Mouse (Mus musculus): ENCODE measurements around the gene Cpne4. TPM values are rescaled to one million over a fixed set of nuclear protein-coding genes. Genes with fewer than 3 reads are reported as not detected.

The Cpne4 gene
- polyA plus RNA-seq, 1 experiment from 2014 or later: 13.9 TPM

DNA sequence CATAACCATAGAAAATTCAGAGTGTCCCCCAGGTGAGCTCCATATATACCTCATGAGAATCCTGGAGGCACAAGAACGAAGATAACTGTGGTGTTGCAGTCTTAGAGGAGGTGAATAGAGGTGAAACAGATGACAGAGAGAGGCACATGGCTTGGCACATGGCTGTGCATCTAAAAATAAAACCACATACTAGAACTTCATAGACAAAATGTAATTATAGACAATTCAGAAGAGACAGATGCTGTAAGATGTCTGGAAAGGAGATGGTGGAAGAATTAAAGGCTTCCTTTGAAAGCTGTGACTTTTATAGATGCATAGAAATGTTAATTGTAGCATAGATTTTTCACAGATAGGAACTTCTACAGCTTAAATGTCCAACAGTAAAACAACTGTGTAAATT, 451.1 kb downstream of the Cpne4 start:
- no peak overlapping the region for H3K9ac ChIP-seq
- WGBS: 68% methylated on average over 1 of the region's 1 CpGs
- no peaks in the 10 kb centered on the region for H3K9me3 ChIP-seq
- H3K4me2 ChIP-seq: no peak overlapping the region
- H3K4me1 ChIP-seq (replicated peaks): no peaks in the 10 kb centered on the region
- no peaks in the 10 kb centered on the region for H3K36me3 ChIP-seq
- no peak overlapping the region for H3K4me3 ChIP-seq
- H3K27ac ChIP-seq (replicated peaks): no peak overlapping the region
- H3K27me3 ChIP-seq: no peaks in the 10 kb centered on the region
- no peak for ATAC-seq (ENCODE audit: low FRiP score, low read depth)

DNA sequence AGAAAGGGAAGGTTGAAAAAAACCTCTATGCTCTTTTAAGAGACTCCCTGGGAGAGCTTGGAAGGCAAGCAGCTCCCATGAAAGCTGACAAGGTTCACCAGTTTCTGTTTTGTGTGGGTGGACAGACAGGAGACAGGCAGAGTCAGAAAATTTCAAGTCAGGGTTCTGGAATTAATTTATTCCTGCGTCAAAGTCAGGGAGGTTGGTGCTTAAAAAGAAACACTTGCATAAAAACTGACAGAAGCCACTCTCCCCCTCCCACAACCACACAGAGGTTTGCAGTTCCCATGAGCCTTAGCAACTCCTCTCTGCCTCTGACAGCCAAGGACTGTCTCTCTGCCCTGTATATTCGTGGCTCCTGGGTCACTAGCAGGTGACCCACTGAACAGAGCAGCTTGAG, 463.6 kb downstream of the Cpne4 start:
- WGBS: 35% methylated on average over 2 of the region's 2 CpGs
- H3K27ac ChIP-seq (replicated peaks): no peak overlapping the region

DNA sequence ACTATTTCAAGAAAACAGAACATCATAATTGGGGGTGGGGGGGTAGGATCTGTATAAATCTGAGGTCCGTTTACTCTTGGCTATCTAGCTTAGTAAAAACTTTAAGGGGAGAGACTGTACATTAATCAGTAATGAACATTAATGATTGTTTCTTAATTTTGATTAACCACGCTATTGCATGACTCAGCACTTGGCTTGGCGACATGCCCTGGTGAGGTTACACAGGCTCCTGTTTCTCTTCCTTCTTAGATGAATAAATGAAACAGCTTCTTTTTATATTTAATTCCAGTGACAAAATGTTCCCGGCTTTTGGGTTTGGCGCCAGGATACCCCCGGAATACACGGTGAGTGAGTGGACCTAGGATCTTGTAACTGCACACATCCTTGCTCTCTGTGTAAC, 471.1 kb downstream of the Cpne4 start:
- H3K36me3 ChIP-seq: no peaks in the 10 kb centered on the region
- no peak overlapping the region for H3K9ac ChIP-seq
- H3K27me3 ChIP-seq: no peaks in the 10 kb centered on the region
- H3K4me3 ChIP-seq: no peak overlapping the region
- 87% methylated on average over 7 of the region's 7 CpGs for WGBS
- H3K4me1 ChIP-seq (replicated peaks): no peaks in the 10 kb centered on the region
- no peaks in the 10 kb centered on the region for H3K9me3 ChIP-seq
- H3K27ac ChIP-seq (replicated peaks): no peak overlapping the region
- no peak for ATAC-seq (ENCODE audit: low FRiP score, low read depth)
- H3K4me2 ChIP-seq: no peak overlapping the region

More for the DNA sequence above, 463.6 kb downstream of the Cpne4 start:
- no peaks in the 10 kb centered on the region for H3K27me3 ChIP-seq
- no peak for ATAC-seq (ENCODE audit: low FRiP score, low read depth)
- H3K9ac ChIP-seq: no peak overlapping the region
- H3K36me3 ChIP-seq: no peaks in the 10 kb centered on the region
- H3K4me3 ChIP-seq: no peak overlapping the region
- H3K9me3 ChIP-seq: no peaks in the 10 kb centered on the region
- no peaks in the 10 kb centered on the region for H3K4me1 ChIP-seq (replicated peaks)
- H3K4me2 ChIP-seq: no peak overlapping the region

DNA sequence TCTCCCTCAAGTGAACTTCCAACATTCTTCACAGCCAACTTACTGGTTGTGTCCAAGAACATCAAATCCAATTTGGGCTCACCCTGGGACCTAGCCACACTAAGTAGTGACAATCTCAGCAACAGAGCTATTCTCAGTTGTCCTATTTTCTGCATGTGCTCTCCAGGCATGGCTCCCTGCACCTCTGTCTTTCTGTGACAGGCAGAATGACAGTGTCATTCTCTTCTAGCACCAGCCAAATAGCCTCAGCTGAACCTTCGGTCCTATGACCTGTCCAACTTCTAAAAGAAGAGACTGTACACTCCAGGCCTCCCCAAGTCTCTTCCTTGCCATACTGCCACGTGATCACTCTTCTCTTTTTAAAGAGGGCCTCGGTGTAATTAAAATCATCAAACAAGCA, 481.2 kb downstream of the Cpne4 start:
- Histone ChIP-seq H3K36me3 (no peaks in the 10 kb centered on the region), H3K4me3 (no peak overlapping the region), H3K9me3 (no peaks in the 10 kb centered on the region), H3K4me1 (replicated peaks) (no peaks in the 10 kb centered on the region), H3K27me3 (no peaks in the 10 kb centered on the region), H3K4me2 (no peak overlapping the region), H3K9ac (no peak overlapping the region), H3K27ac (replicated peaks) (no peak overlapping the region)
- WGBS: 82% methylated on average over 3 of the region's 3 CpGs
- no peak for ATAC-seq (ENCODE audit: low FRiP score, low read depth)

DNA sequence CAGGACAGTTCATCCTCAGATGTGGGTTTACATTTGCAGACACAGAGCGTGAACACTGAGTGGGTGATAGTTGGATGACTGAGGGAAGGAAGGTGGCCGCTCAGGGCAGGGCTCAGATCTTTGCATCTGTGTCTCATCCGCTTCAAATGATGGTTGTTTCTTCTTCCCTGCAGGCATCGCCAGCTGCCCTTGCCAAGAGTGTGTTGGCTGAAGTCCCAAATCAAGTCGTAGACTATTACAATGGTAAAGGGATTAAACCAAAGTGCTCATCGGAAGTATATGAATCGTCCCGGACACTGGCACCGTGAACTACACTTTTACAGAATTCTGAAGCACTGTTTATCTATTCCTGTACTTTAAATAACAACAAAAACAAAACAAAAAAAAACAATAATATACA, 485.5 kb downstream of the Cpne4 start:
- Histone ChIP-seq H3K9ac (no peak overlapping the region), H3K4me1 (replicated peaks) (no peaks in the 10 kb centered on the region), H3K4me3 (no peak overlapping the region), H3K36me3 (no peaks in the 10 kb centered on the region), H3K27me3 (no peaks in the 10 kb centered on the region), H3K9me3 (no peaks in the 10 kb centered on the region), H3K4me2 (no peak overlapping the region), H3K27ac (replicated peaks) (no peak overlapping the region)
- 66% methylated on average over 9 of the region's 9 CpGs for WGBS
- no peak for ATAC-seq (ENCODE audit: low FRiP score, low read depth)

DNA sequence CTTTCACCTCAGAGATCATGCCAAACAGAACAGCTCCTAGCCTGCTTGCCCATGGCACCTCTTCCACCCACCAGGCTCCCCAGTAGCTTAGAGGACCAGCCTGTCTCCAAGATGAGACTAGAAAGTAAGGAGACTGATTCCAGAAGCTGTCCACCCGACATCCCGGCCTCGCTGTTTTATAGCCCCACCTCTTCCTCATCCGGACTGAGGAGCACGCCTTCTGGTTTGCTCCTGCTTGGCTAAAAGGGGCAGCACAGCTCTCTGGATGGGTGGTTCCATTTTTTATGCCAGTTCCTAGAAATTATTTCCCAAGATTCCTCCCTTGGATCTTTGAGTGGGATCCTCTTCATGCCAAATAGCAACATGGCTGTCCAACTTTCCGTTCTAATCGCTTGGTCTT, 486.6 kb downstream of the Cpne4 start:
- 88% methylated on average over 7 of the region's 7 CpGs for WGBS
- Histone ChIP-seq H3K27me3 (no peaks in the 10 kb centered on the region), H3K4me3 (no peak overlapping the region), H3K36me3 (no peaks in the 10 kb centered on the region), H3K9ac (no peak overlapping the region), H3K27ac (replicated peaks) (no peak overlapping the region), H3K9me3 (no peaks in the 10 kb centered on the region), H3K4me1 (replicated peaks) (no peaks in the 10 kb centered on the region), H3K4me2 (no peak overlapping the region)
- ATAC-seq (ENCODE audit: low FRiP score, low read depth): no peak

DNA sequence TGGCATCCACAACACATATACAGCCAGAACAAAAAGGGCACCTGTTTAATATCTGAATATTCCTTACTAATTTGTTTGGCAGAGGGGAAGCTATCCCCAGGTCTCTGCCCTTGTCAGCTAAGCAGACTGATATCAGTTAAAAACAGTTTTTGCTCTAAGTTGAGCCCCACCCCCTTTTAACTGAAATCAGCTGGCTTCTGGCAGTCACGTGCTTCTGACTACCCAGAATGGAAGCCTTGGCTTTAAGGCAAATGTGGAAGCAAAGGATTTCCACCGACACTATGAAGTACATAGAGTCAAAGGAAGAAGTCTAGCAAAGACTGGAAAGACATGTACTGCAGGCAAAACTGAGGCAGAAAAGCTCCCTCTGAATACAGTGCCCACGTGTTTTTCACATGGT, 490.8 kb downstream of the Cpne4 start:
- Histone ChIP-seq H3K9me3 (no peaks in the 10 kb centered on the region), H3K9ac (no peak overlapping the region), H3K4me2 (no peak overlapping the region), H3K4me1 (replicated peaks) (no peaks in the 10 kb centered on the region), H3K27ac (replicated peaks) (no peak overlapping the region), H3K4me3 (no peak overlapping the region), H3K36me3 (no peaks in the 10 kb centered on the region), H3K27me3 (no peaks in the 10 kb centered on the region)
- WGBS: 81% methylated on average over 3 of the region's 3 CpGs
- no peak for ATAC-seq (ENCODE audit: low FRiP score, low read depth)

DNA sequence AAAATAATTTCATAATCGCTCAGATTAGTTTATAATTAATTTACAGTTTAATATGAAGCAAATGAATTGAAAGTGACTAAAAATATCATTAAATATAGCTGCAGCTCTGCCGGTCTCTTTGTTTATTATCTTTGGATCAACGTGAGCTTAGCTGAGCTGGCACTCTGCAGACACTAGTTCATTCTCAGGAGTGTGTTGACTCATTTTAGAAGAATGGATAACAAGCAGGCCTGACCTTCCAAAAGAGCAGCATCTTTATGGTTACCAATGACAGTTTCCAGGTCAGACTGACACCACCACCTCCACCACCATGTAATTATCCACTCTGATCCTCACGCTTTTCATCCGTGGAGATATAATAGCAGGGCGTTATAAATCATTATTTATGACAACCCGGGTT, 498.9 kb downstream of the Cpne4 start:
- H3K4me1 ChIP-seq (replicated peaks): peaks cover 18% of the 10 kb centered on the region; the same call in 1 of the 2 replicates
- 70% methylated on average over 7 of the region's 7 CpGs for WGBS
- H3K4me3 ChIP-seq: no peak overlapping the region
- no peak overlapping the region for H3K4me2 ChIP-seq
- H3K9ac ChIP-seq: no peak overlapping the region
- H3K9me3 ChIP-seq: no peaks in the 10 kb centered on the region
- H3K27me3 ChIP-seq: no peaks in the 10 kb centered on the region
- no peak for ATAC-seq (ENCODE audit: low FRiP score, low read depth)
- no peaks in the 10 kb centered on the region for H3K36me3 ChIP-seq
- no peak overlapping the region for H3K27ac ChIP-seq (replicated peaks)

DNA sequence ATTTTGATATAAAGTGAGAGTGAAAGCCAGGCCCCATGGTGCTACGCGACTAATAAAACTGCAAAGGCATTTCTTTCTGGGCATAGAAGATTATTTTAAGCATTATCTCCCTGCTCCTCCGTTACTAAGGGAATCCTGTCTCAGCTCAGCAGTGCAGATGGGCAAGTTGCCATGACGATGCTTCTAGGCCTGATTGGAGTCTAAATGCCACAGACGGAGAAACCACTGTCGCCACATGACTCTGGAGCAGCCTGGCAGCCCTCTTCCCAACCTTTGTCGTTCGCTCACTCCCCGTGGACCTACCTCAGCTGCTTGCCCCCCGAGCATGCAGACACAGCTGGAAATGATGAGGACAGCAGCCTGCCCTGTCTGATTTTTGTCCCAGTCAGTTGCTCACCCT, 501.3 kb downstream of the Cpne4 start:
- Histone ChIP-seq H3K27ac (replicated peaks) (peak overlapping the region; percentile 9), H3K4me1 (replicated peaks) (peaks cover 18% of the 10 kb centered on the region; the same call in 1 of the 2 replicates), H3K4me3 (no peak overlapping the region), H3K36me3 (no peaks in the 10 kb centered on the region), H3K9me3 (no peaks in the 10 kb centered on the region), H3K27me3 (no peaks in the 10 kb centered on the region), H3K9ac (no peak overlapping the region), H3K4me2 (no peak overlapping the region)
- ATAC-seq (ENCODE audit: low FRiP score, low read depth): peak; percentile 56; the same call in 1 of the 2 replicates
- WGBS: 29% methylated on average over 10 of the region's 10 CpGs

DNA sequence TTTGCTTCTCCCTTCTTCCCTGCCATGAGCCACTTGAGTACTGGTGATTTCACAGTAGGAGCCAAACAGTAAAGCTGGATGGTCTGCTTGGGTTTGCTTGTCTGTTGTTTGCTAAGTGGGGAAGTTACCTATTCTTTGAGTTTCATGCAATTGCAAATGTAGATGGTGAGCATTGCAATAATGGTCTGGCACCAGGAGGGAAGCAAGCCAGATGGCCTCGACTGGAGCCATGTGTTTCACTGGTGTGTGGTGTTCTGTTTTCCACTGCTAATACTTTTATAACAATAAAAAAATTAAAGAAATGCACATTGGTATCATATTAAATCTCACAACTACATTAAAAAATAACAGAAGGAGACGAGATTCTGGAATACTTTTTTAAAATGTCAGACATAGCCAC, 502.6 kb downstream of the Cpne4 start:
- Histone ChIP-seq H3K4me1 (replicated peaks) (peaks cover 28% of the 10 kb centered on the region), H3K27ac (replicated peaks) (no peak overlapping the region), H3K4me3 (no peak overlapping the region), H3K36me3 (0 out of 2 replicates have a peak, but pooled peaks cover under 1% of the 10 kb centered on the region), H3K27me3 (no peaks in the 10 kb centered on the region), H3K4me2 (no peak overlapping the region), H3K9ac (no peak overlapping the region), H3K9me3 (no peaks in the 10 kb centered on the region)
- no peak for ATAC-seq (ENCODE audit: low FRiP score, low read depth)
- WGBS: 47% methylated on average over 2 of the region's 2 CpGs

DNA sequence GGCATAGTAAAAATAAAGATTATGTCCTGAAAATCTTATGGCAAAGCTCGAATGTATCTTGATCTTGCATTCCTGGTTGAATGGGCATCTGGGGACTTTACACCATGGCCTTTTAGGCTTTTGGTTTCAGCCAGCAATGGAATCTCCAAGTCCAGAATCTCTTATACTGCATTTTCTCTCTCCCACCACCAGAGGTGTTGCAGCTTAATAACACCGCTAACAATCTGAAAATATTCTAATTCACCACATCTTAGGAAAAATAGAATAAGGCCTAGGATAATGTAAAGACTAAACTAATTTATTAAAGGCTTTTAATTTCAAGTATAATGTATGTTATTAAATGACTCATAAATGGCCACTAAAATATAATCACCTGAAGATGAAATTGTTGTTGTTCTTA, 503.2 kb downstream of the Cpne4 start:
- H3K9me3 ChIP-seq: no peaks in the 10 kb centered on the region
- peaks cover 32% of the 10 kb centered on the region for H3K4me1 ChIP-seq (replicated peaks)
- no peak overlapping the region for H3K4me2 ChIP-seq
- no peak overlapping the region for H3K9ac ChIP-seq
- H3K27me3 ChIP-seq: no peaks in the 10 kb centered on the region
- no peak overlapping the region for H3K4me3 ChIP-seq
- 64% methylated on average over 2 of the region's 2 CpGs for WGBS
- H3K36me3 ChIP-seq: peaks cover 5% of the 10 kb centered on the region; the same call in 1 of the 2 replicates
- no peak for ATAC-seq (ENCODE audit: low FRiP score, low read depth)
- no peak overlapping the region for H3K27ac ChIP-seq (replicated peaks)

DNA sequence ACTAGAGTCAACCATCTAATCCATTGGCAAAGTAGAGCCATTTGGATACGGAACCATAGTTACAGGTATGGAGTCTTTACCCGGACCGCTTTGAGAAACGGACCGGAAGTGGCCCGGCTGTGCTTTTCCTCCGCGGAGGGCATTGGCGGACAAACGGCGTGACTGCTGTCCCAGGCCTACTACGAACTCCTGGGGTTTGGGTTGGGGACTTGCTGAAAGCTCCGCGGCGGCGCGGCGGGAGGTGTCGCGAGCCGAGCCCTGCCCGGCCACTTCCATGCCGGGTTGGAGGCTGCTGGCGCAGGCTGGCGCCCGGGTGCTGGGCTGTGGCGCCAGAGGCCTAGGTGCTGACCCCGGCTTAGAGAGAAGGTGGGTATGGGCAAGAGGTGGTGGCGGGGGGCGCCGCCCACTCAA, 506.1 kb downstream of the Cpne4 start, which contains the start of gene Mrpl3:
Gene Mrpl3, plus strand, starts transcription at position 93 of the 411 bp plus-strand sequence.
- H3K27ac ChIP-seq (replicated peaks): peak within 1 kb of the TSS; percentile 68
- peak within 1 kb of the TSS; percentile 99 for H3K9ac ChIP-seq
- H3K9me3 ChIP-seq: no peaks in the 10 kb centered on the region
- H3K27me3 ChIP-seq: no peaks in the 10 kb centered on the region
- peak; percentile 85 for ATAC-seq (ENCODE audit: low FRiP score, low read depth)
- under 1% methylated on average over 31 of the region's 31 CpGs for WGBS
- H3K4me3 ChIP-seq: peak within 1 kb of the TSS; percentile 100
- H3K4me1 ChIP-seq (replicated peaks): peaks cover 24% of the 10 kb centered on the region
- H3K36me3 ChIP-seq: peaks cover 28% of the 10 kb centered on the region
- H3K4me2 ChIP-seq: peak within 1 kb of the TSS; percentile 76

DNA sequence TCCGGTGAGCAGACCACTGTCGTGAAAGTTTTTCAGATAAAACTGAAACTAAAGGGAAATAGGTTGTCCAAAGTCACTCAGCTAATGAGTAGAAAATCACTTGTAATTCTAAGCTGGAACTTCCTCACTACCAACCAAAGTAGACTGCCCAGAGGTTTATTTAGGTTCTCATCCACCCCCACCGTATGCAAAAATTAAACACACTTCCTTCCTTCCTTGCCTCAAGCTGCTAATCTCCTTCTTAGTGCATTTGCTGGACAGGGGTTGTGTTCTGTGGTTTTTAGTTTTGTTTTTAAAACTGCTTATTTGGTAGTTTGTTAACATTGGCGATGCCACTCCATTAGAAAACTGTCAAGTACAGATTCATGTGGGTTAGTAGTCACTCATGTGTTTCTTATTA, 506.7 kb downstream of the Cpne4 start:
- Histone ChIP-seq H3K36me3 (peaks cover 35% of the 10 kb centered on the region), H3K9ac (peak overlapping the region; percentile 99), H3K9me3 (no peaks in the 10 kb centered on the region), H3K4me3 (peak overlapping the region; percentile 100), H3K4me1 (replicated peaks) (peaks cover 18% of the 10 kb centered on the region), H3K27me3 (no peaks in the 10 kb centered on the region), H3K4me2 (peak overlapping the region; percentile 76), H3K27ac (replicated peaks) (no peak overlapping the region)
- no peak for ATAC-seq (ENCODE audit: low FRiP score, low read depth)
- 59% methylated on average over 4 of the region's 4 CpGs for WGBS

Measured in hindbrain, embryonic 15.5 days (tissue).